ENCODE assay signal across 19 mouse cellular contexts in the genomic region with DNA sequence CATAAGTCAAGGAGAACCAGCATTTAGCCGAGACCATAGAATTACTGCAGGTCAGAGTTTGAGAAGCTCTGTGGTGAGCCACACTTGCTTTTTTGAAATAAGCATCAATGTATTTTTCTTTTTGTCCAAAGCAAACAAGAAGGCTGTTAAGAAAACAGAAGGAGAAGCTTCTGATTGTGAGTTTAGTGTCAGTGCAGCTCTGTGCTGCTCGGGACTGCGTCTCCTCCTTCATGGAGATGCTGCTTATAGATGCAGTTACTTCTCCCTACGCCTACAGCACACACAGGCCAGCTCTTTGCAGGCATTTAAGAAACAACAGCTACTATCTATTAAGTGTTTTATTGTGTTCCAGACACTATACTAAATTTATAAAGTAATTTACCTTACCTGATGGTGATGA.
"Had no signal": no experiment of that assay in that cellular context is flagged by ENCODE, and none has a peak within 500 bp of the region (broad histone marks: within the 10 kb centered on the region; RNA-seq: fewer than 3 reads in every experiment).

No protein-coding gene starts in this region.

- H3K9me3 ChIP-seq: liver, embryonic 13.5 days; liver, embryonic 15.5 days; lung, embryonic 15.5 days; megakaryocyte, embryonic 14.5 days; midbrain, embryonic 12.5 days; midbrain, embryonic 15.5 days; neural tube, embryonic 12.5 days; stomach, embryonic 15.5 days had no signal

- H3K4me2 ChIP-seq: liver, embryonic 13.5 days; liver, embryonic 15.5 days; lung, embryonic 15.5 days; midbrain, embryonic 12.5 days; midbrain, embryonic 15.5 days; neural tube, embryonic 12.5 days; stomach, embryonic 15.5 days had no signal

- H3K9ac ChIP-seq: liver, embryonic 13.5 days; liver, embryonic 15.5 days; liver, postnatal 0 days; lung, embryonic 15.5 days; midbrain, embryonic 12.5 days; midbrain, embryonic 15.5 days; neural tube, embryonic 12.5 days; stomach, embryonic 15.5 days had no signal

- H3K4me3 ChIP-seq: liver, embryonic 13.5 days; liver, embryonic 15.5 days; lung, embryonic 15.5 days; midbrain, embryonic 12.5 days; midbrain, embryonic 15.5 days; neural tube, embryonic 12.5 days; stomach, embryonic 15.5 days had no signal

- ATAC-seq: liver, postnatal 0 days; lung, postnatal 0 days; midbrain, embryonic 15.5 days had no signal

- DNase-seq: liver, embryonic 13.5 days; liver, postnatal 0 days; lung, adult 2 months; lung, postnatal 14 days; lung, postnatal 36 days; right cerebral cortex, postnatal 14 days; thymus, adult 2 months; thymus, postnatal 25 days; thymus, postnatal 4 days had no signal

- H3K27me3 ChIP-seq: liver, embryonic 13.5 days; liver, embryonic 15.5 days; lung, embryonic 15.5 days; megakaryocyte, embryonic 14.5 days; midbrain, embryonic 12.5 days; midbrain, embryonic 15.5 days; neural tube, embryonic 12.5 days; stomach, embryonic 15.5 days had no signal

- H3K27ac ChIP-seq: liver, embryonic 13.5 days; liver, embryonic 15.5 days; lung, embryonic 15.5 days; macrophage; neural tube, embryonic 12.5 days; stomach, embryonic 15.5 days; stomach, postnatal 0 days had no signal

- H3K36me3 ChIP-seq: liver, embryonic 15.5 days; midbrain, embryonic 12.5 days; midbrain, embryonic 15.5 days; neural tube, embryonic 12.5 days; stomach, embryonic 15.5 days had no signal
